1 mouse cellular context compared by ENCODE assay signal in the genomic region with DNA sequence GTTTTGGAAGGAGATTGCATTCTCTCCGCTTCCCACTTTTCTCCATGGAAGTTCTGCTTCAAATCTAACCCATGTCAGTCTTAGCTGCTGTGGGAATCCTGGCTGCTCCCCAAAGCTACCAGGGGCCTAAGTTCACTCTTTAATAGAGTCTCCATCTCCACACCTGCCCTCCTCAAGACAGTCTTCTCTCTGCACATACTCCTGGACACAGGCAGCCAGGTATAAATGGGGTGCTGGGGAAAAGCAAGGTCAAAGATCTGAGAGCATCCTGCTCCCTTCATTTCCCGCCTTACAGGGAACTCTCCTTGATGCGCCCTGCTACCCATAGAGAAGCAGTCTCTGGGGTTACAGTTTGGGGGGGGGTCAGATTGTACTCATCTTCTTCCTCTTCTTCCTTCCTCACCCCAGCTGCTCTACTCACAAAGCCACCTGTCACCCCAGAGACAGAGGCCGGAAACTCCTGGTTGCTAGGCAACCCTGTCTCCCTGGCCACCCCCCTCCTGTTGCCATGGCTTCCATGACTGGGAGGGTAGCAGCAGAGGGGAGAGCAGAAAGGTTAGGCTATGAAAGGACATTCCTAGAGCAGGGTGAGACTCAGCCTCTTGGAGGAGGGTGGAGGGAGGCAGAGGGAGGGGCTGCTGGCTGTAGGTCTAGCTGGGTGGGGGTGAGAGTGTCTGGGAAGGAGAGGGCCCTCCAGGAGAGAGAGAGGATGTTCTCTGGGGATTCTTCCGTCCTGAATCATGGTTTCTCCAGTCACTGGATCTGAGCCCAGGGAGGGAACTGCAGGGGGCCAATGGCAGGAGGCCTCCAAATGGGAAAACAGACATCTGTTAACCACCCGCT.
TF ChIP-seq lines count a peak whose summit lies in the region.

No protein-coding gene starts in this region.

TF ChIP-seq in MEL, 35 proteins besides CTCF, POLR2A, EP300 and RAD21 (continued from another document):
- TF ChIP-seq NRF1 (IDR thresholded peaks at IDR 0.05; ENCODE audit: insufficient read depth, low read depth, low read length, poor library complexity, severe bottlenecking) (no peak), TCF12 (IDR thresholded peaks at IDR 0.05; ENCODE audit: low read depth, low read length) (no peak), JUND (IDR thresholded peaks at IDR 0.05; ENCODE audit: low read depth, low read length) (no peak), RCOR1 (IDR thresholded peaks at IDR 0.05; ENCODE audit: low read depth, low read length) (no peak), ZKSCAN1 (IDR thresholded peaks at IDR 0.05; ENCODE audit: low read depth, low read length) (no peak), MYC (IDR thresholded peaks at IDR 0.05; ENCODE audit: low read depth, low read length) (no peak), TAL1 (IDR thresholded peaks at IDR 0.05; ENCODE audit: low read length) (no peak), MEF2A (IDR thresholded peaks at IDR 0.05; ENCODE audit: extremely low read depth, insufficient replicate concordance, low read depth, low read length, poor library complexity, severe bottlenecking) (no peak), CHD1 (IDR thresholded peaks at IDR 0.05; ENCODE audit: low read depth, low read length) (no peak), GATA1 (IDR thresholded peaks at IDR 0.05; ENCODE audit: low read depth, low read length) (no peak), ZMIZ1 (IDR thresholded peaks at IDR 0.05; ENCODE audit: low read depth, low read length) (no peak), NELFE (IDR thresholded peaks at IDR 0.05; ENCODE audit: low read depth, low read length) (no peak), MAX (IDR thresholded peaks at IDR 0.05; ENCODE audit: low read length) (no peak), SMC3 (IDR thresholded peaks at IDR 0.05; ENCODE audit: low read depth, low read length) (no peak), KAT2A (conservative IDR thresholded peaks at IDR 0.05; ENCODE audit: low read depth, low read length) (no peak), CHD2 (IDR thresholded peaks at IDR 0.05; ENCODE audit: low read length) (no peak), POLR2AphosphoS5 (IDR thresholded peaks at IDR 0.05; ENCODE audit: borderline replicate concordance, low read depth, low read length) (no peak)
